Mouse (Mus musculus) B cell, adult 2 months (primary cell): ENCODE results near the gene Zfp292.

Experiments used
- DNase-seq, 2 experiments: peaks; one replicate each; pipeline ENCODE4 v3.0.0; 2022

Zfp292 gene

DNA sequence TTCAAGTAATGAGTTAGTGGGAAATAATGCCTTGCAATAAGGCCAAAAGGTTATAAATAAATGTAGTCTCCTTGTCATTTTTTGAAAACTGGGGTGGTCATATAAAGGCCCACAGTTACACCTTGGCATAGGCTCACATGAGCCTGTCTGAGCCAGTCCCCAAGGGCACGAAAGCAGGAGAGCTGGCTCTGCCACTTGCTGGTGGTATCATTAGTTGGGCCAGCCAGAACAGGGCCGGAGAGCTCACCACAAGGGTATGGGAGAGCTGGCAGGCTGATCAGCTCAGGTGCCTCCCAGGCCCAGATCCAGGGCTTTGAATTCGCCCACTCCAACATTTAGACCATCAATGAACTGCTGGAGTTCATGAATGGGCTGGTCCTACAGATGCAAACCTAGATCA is 96.3 kb downstream of the Zfp292 start:
- DNase-seq, result no peak

DNA sequence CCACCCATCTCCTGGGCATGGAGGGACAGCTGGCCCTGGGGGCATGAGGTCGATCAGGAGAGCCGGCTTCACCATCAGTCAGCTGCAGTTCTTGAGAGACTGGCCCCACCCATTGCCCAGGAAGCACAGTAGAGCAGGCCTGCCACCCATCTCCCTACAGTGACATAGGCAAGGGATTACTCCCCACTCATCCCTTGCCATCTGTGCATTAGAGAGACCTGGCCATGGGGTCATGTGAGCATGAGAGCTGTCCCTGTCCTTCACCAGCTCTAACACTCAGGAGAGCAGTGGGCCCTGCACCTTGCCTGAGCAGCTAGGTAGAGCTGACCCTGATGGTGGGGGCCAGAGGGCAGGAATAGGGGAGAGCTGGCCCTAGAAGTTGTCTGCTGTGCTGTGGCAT is 97.1 kb downstream of the Zfp292 start:
- no peak for DNase-seq

DNA sequence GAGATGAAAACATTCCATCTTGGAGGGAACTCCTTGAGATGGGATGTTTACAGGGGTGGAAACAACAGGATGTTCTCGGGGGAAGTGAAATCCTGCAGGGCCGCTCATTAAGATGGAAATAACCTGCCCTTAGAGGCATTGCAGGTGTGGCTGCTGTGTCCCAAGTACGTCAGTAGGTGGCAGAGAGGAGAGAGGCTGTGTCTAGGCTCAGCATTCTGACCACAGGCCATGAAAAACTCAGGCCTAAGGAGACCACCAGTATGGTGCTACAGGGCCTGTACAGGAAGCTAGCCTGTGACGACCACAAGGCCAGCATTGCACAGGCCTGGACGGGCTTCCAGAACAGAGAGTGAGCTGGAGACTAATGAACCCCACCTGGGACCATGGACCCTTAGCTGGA is 97.9 kb downstream of the Zfp292 start:
- DNase-seq, result peak in 1 of 2 experiments; percentile 23

DNA sequence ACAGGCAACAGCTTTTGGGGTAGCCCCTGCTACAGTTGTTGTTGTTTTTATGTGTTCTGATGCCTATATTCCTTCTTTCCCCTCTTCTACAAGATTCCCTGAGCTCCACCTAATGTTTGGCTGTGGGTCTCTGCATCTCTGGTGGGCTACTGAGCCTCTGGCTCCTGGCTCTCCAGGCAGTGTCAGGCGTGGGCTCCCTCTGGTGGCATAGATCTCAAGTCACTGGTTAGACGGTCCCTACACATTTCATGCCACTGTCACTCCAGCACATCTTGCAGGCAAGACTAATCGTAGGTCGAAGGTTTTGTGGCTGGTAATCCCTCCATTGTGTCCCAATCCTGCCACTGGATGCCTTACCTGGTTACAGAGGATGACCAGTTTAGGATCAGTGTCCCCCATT is 100.0 kb downstream of the Zfp292 start:
- peak in 1 of 2 experiments; percentile 26 for DNase-seq

DNA sequence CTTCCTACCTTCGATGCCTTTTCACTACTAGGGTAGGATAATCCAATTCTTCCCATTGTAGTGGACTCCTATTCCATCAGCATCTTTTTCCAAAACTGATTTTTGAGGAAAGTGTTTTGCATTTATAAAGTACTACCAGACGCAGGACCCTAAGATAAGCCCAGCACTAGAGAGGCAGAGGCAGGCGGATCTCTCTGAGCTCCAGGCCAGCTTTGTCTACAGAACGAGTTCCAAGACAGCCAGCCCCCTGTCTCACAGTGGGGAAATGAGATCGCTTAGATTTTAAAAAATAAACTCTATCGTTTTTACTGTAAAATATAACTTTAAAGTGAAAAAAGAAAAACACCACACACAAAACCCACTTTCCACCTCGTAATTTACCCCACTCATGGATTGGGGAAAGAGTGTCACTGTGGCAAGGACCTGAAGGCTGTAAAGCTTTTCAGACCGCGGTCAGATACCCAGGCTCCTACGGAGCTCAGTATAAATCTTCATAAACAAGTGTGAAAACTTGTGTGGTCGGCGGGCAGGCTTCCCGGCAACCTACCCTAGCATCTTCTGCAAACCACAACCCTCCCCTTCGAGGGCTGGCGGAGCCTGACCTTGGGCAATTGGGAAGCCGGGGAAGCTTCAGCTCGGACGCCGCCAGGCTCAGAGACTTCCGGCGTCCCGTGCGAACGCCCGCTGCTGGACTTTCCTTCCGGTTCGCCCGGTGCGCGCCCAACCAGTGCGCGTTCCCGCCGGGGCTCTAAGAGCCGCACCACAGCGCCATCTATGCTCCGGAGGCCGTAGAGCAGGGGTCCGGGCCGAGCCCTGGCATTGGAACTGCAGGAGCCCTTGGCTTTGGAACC is 104.9 kb downstream of the Zfp292 start, which contains the start of gene Smim8:
TSS of gene Smim8 (minus strand) at position 747 of the 851 bp plus-strand sequence.
- DNase-seq, result peak; percentile 94

DNA sequence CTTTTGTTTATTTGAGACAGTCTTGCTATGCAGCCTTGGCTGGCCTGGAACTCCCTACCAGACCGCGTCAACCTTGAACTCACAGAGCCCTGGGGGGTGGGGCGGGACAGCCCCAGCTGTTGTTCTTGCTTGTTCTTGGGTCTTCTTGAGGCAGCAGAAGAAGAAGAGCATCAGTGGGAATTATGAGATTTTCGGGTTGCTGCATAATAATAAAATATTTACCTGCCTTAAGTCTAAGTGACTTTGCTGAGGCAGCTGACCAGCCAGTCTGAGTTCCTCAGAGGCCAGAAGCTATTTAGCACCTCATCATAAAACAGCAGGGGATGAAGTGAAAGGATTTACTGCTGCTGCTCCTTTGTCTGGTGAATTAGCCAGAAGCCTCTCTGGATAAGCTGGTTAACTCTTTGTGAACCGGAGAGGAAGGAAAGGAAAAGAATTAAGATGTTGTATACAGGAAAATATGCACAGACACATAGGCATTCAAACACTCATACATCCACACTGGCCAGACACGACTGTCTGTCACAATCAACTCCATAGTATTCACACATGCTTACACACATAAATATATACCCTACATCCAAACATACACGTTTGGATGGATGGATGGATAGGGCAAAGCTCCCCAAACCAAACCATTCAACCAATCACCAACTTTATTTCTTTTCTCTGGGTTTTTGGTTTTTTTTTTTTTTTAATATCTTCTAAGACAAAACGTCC is 110.9 kb downstream of the Zfp292 start:
- no peak for DNase-seq

DNA sequence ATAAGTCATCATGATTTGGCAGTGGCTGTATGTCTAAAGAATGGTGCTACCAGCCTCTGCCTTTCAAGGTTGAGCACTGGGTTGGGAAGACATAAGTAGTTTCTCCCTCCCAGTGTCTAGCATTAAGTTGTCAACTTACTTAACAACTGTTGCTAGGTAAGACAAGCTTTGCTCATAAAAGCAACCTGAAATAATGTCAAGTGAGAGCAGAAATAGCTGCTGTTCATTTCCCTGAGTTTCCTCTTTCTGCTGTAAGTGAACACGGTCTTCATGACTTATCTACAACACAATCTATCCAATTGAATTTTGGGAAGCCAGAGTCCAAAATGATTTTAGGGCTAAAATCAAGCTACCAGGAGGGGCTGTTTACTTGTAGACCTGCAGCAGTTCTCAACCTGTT is 126.6 kb downstream of the Zfp292 start, which contains the start of gene Gm136:
TSS of gene Gm136 (minus strand) at position 101 of the 400 bp plus-strand sequence.
- no peak for DNase-seq
